Mouse (Mus musculus) monocyte, adult 5-6 weeks (primary cell): Measurements from ENCODE around the gene Igf1r. TPM values are rescaled to one million over a fixed set of nuclear protein-coding genes. Genes with fewer than 3 reads are reported as not detected.

Experiments used
- ATAC-seq: fragments of 153-309, 156-312 bp; replicated peaks from 2 replicates; pipeline ENCODE4 v1.8.0; 2017; ENCODE audit warnings: mild to moderate bottlenecking; ENCODE audit not compliant: low TSS enrichment, insufficient number of reproducible peaks, severe bottlenecking, poor library complexity, low FRiP score
- total RNA-seq: library from RNA; stranded (forward); fragments of 200-1000, 200-491, 200-594 nt; gene quantifications from 3 replicates; pipeline ENCODE4 v1.2.3, GENCODE M21; 2017

The Igf1r gene
- total RNA-seq, 1 experiment from 2014 or later: 9.1 TPM

GRCm38 (mm10) chr7:67995276-67995675, 42.6 kb downstream of the Igf1r start:
- ATAC-seq: no peak

DNA sequence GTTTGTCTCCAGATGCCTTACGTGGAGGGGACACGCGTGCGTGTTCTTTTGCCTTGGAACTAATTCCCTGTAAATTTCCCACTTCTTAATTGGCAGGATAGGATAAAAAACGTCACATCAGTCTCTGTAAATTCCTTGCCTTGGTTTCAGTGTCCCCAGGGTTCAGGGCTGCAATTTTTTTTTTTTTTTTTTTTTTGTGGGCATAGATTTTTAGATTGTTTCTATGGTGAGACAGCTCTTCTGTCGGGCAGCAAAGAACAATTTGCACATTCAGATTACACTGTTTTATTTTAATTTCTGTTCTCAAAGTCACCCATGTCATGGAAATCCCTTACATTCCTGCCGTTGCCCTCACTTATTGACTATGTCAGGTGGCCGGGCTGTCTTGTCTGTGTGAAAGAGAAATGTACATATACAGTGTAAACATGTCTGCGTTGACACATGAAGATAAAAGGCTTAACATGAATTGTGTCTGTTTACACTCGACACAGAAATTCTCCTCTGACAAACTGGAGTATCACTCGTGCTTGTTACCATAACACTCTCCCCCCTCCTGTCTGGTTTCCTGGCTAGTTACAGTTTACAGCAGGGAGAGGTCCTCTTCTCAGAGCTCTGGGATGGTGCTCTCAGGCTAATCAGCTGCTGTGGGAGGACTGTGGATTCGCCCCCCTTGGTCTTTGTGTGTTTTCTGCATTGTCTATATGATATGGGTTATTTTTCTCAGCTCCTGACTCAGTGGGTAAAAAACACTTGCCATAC, 43.8 kb downstream of the Igf1r start:
- ATAC-seq: no peak

DNA sequence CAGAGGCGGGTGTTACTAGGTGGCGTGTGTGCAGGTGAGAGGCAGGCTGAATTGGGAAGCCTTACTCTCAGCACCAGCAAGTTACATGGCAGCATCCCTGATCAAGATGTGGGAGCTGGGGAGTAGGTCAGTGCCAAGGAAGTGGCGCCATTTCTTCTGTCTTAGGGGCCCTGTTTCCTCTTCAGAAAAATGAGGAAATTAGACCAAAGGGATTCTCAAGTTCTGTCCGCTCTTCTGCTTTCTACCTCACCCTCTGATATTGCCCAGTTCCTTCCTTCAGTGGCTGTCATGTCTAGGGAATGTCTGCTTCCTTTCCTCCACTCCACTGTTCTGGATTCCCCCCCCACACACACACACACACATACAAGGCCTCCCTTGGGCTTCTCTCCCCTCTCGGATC, 48.6 kb downstream of the Igf1r start:
- no peak for ATAC-seq

DNA sequence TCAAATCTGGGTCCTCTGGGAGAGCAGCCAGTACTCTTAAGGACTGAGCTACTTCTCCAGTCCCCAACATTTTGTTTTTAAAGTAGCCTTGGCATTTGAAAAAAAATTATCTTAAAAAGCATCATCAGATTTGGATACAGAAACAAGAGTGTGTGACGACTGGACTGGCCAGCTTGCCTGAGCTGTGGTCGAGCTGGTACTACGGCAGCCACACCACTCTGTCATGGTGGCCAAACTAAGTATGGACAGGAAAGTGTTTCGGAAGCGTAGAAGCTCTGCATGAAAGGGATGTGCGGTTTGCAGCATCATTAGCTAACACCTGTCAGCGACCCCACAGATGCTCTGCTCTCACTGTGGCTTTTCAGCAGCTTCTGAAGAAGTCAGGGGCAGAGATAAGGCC, 53.4 kb downstream of the Igf1r start:
- no peak for ATAC-seq

- no peak for ATAC-seq
These were observed 53.9 kb downstream of the Igf1r start for GRCm38 (mm10) chr7:68006496-68006895.

- no peak for ATAC-seq
These were observed 57.0 kb downstream of the Igf1r start for GRCm38 (mm10) chr7:68009635-68010034.

DNA sequence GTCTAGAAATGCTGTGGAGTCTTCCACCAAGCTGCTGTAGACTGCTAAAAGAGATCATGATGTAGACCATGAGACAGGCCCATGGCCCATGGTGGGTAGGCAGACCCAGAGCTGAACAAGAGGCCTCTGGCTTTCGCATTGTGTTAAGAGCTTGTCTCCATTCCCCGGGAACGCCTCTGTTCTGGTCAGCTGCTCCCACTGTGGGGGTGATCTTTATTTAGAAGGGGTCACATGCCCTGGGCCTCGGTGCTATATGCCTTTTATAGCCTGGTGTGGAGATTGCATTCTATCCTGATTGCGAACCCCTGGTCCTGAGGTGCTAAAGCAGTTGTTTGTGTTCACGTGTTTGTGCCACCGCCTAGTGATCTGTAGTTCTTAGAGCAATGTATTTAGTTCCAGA, 57.5 kb downstream of the Igf1r start:
- ATAC-seq: no peak

- no peak for ATAC-seq
These were observed 58.2 kb downstream of the Igf1r start for GRCm38 (mm10) chr7:68010802-68011201.

GRCm38 (mm10) chr7:68011385-68012122, 58.9 kb downstream of the Igf1r start:
- no peak for ATAC-seq

DNA sequence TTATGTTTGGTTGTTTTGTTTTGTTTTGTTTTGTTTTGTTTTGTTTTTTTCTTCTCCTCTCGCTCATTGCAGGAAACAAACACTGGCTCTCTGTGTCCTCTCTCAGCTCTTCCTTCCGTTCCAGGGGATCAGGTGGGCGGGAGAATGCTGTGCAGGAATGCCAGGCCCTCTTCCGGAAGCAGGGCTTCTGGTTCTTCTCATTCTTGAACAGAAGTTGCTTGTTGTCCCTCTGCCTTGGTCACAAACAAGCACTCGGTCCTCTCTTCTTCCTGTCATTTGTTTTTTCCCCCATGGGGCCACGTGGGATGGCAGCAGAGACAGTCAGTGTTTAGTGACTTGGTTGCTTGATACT, 59.5 kb downstream of the Igf1r start:
- no peak for ATAC-seq

DNA sequence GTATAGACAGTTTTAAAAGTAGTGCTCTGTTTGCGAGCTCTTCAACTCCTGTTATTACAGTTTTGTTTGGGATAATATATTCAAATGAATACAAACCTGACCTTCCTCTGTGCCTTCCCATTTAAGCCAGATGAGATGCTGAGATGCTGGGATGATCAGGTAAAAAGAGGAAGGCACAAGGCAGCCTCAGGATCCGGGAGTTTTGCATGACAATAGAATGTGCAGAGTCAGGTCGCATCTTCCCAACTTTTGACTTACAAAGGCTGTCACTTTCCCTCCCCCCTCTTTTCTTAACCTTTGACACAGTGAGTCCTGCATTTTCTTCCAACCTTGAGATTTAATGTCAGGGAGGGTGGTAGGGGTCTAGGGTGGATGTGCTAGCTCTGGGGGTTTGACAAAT, 61.9 kb downstream of the Igf1r start:
- no peak for ATAC-seq

DNA sequence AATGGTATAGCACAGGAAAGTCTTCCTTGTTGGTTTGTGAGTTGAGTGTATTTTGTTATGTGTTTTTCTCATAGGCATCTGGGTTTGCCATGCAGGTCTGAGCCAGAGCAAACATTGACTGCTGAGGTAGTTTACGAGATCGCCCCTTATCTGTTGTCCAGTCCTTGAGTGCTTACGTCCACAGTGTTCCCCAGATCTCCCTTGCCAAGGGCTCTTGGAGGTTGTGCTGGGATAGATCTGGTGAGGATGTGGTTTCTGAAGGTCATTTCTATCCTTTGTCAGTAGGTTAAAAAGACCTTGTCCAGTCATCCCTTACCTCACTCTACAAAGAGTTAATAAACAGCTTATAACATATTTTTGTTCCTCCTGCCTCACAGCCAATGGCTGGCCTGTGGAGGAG, 62.8 kb downstream of the Igf1r start:
- ATAC-seq: no peak

DNA sequence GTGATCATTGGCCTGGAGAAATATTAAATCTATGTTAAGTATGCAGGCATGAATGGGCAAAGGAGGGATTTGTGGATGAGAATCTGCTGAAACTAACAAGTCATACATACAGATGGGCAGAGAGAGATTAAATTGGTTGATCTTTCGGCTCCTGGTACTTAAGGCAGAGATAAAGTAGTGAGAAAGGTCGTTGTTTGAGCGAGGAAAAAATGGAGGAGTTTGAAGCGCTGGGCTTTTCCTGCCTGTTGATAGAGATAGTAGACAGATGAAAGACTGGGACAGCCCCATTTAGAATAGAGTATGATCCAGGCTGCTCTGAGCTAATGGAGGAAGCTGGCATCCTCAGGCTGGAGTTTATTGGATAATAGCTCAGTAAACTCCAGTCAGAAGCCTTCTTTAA, 65.4 kb downstream of the Igf1r start:
- ATAC-seq: no peak

DNA sequence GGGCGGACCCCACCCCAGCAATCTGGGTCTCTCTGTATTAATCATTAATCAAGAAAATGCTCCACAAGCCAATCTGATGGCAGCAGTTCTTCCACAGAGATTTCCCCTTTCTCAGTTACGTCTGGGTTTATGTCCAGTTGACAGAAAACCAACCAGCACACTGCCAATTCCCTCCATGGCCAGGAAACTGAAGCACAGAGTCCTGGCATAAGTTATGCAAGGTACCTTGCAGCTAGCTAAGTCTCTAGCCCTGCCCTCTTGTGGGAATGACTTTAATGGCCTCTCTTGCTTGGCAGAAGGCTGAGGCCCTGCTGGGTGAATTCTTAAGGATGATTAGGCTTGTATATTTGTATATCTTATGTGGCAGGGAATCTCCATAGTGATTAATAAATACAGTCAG, 67.9 kb downstream of the Igf1r start:
- no peak for ATAC-seq

- no peak for ATAC-seq
These were observed 69.1 kb downstream of the Igf1r start for GRCm38 (mm10) chr7:68021741-68022140.

GRCm38 (mm10) chr7:68022188-68022587, 69.6 kb downstream of the Igf1r start:
- ATAC-seq: no peak

DNA sequence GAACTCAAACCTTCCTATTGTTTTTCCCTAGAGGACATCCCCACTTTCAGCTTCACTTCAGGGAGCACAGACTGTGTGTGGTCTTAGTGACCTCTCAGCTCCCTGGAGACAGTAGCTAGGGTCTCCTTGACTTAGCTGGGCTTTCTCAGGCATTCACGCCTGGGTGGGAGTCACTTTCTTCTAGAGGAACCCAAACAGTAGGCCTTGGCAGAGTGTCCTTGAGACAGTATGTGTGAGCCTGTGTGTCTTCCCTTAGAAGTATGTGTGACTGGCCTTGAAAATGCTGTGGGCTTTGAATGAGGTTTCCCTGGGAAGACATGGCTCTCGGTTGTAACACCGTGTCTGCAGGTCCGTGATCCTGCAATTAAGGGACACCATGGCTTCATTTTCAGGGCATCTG, 71.3 kb downstream of the Igf1r start:
- ATAC-seq: no peak

DNA sequence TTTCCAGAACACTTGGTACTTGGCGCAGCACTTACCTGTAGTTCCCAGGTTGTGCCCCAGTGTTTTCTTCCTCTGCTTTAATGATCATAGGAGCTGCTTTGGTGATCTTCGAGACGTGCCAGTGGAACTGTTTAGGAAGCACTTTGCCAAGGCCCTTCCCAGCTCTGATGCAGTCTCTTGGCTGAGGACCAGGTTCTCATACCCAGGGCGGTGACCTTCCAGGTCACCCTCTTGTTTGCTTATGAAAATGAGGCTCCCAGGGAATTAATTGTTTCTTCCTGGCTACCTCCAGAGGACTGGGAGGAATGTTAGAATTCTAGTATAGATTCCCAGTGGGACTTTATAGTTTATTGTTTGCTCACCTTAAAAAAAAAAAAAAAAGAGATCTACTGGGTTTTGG, 72.0 kb downstream of the Igf1r start:
- no peak for ATAC-seq

DNA sequence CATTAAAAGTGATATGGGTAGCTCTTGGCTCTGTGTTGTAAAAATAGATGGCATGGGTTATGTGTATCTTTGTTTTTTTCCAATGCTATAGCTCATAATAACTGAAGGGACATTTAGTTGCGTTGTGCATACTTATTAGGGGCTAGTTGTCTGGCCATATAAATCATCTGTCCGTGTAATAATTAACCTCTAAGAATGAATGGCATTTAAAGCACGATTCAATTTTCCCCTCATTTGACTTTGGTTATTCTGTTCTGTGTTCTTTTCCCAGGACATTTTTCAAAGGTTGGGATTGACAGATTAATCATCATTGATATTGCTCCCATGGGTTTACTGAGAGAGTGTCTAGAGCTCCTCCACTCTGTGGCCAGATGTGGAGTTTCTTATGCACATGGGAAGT, 72.8 kb downstream of the Igf1r start:
- no peak for ATAC-seq

GRCm38 (mm10) chr7:68026076-68026475, 73.4 kb downstream of the Igf1r start:
- ATAC-seq: no peak
